Mouse (Mus musculus): Measurements from ENCODE around the gene Pdcd6. TPM values are rescaled to one million over a fixed set of nuclear protein-coding genes. Genes with fewer than 3 reads are reported as not detected.

The Pdcd6 gene
- 100 to 1,000 TPM in 1 of 2 experiments, 10 to 100 TPM in 1; 75.6 to 102 TPM for total RNA-seq (2023)

DNA sequence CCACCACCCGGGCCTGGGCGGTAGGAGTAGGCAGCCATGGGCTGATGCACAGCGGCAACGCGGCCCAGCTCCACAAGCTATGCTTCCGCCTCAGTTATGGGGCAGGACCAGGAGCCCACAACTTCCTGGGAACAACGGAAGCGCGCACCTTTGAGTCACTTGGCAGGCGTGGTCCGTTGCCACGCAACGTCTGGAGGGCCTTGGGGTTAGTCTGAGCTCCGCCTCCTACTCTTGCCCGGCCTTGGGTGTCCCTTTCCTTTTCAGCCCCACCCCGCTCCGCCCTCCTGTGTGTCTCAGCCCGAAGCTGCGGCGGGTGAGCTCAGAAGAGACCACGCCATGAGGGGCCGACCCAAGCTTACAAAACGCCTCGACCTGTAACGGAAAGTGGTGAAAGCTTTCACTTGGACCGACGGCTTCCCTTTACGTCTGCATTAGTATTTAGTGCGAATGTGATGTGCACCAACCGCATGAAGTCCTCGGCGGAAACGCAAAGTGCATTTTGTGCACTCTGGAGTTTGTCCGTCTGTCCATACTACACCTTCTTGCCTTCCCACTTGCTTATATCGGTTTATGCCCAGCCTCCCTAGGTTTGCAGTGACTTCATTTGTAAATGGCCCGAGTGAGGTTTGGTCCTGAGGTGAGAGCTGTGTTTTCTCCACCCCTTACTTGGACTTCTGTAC is at the start of gene Pdcd6:
Gene Pdcd6 (minus strand): TSS at position 411 of the 680 bp plus-strand sequence.

GRCm38 (mm10) chr13:74363859-74364235 is 46.5 kb upstream of the Pdcd6 start, which contains the start of gene Lrrc14b:
Lrrc14b (minus strand) TSS chr13:74364005.

DNA sequence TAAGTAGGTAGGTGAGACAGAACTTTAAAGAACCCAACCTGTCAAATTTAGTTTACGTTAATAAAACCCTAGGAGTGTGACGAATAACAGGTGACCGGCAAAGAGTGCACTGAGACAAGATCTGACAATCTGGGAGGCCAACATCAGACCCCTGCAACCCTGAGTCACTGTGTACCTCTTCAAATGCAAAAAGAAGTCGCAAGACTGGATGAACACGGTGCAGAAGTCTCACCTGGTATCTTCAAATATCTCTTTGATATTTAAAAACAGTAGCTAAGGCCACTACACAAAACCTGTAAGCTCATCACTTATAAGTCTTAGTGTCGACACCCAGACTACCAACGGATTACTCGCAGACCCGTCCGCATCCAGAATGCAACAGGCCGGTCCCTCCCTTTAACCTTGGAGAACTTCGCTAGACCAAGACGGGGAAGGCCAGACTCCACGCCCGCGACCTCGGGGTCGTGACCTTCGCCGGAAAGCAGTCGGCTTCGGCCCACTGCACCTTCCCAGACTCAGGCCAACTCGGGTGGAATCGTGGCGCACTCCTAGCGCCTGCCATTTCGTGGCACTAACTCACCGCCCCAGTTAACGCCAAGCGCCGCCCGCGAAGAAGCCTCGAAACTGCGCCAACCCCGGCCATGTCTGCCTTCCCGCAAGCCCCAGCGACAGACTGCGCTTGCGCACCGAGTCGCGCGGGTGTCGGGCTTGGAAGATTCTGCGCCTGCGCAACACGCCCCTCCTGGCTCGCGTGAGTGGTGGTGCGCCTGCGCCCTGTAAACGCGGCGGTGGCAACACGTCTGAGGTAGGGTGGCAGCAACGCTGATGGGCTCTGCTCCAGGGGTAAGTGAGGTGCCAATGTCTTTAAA is 32.4 kb upstream of the Pdcd6 start, which contains the start of the genes Sdha and Ccdc127:
Gene Sdha (minus strand): TSS at position 715 of the 869 bp plus-strand sequence.
Gene Ccdc127 (plus strand): TSS at position 744 of the 869 bp plus-strand sequence.

DNA sequence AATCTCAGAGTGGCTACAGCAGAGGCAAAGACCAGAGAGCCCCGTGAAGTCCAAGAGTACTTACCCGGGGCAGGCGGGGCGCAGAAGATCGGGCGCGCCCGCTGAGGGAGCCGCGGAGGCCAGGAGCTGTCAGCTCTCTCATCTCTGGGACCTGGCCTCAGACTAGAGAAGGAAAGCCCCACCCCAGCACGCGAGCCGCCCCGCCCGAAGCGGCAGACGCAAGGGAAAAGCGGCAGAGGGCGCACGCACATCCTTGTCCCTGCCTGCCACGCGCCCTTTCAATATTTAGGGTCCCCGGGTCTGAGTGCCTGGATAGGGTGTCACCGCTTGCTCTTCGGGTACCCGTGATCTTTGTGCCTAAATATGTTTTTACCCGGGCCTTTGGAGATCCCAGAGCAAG is 25.2 kb downstream of the Pdcd6 start, which contains the start of gene Ahrr:
Gene Ahrr (minus strand): TSS at position 165 of the 400 bp plus-strand sequence.

Other genes starting within 250 kb of the Pdcd6 start
- not detected for gene Slc9a3, start 196.1 kb downstream of the Pdcd6 start, total RNA-seq (2023)
- 10 to 100 TPM; 45.5 to 51.2 TPM for gene Exoc3, start 108.8 kb downstream of the Pdcd6 start, total RNA-seq (2023)
- gene Ahrr, start 25.2 kb downstream of the Pdcd6 start, total RNA-seq (2023), result under 1 TPM; 0.51 to 0.88 TPM
- gene Sdha, start 32.7 kb upstream of the Pdcd6 start, total RNA-seq (2023), result 10 to 100 TPM; 88.1 to 92.7 TPM
- gene Ccdc127, start 32.7 kb upstream of the Pdcd6 start, total RNA-seq (2023), result 10 to 100 TPM; 14.0 to 15.3 TPM
- not detected for gene Lrrc14b, start 46.4 kb upstream of the Pdcd6 start, total RNA-seq (2023)
- gene Zfp72, start 73.3 kb upstream of the Pdcd6 start, total RNA-seq (2023), result under 1 TPM; 0.15 to 0.49 TPM
- 1,000 to 10,000 TPM; 1,577 to 1,688 TPM for gene Ftl1-ps1, start 82.1 kb upstream of the Pdcd6 start, total RNA-seq (2023)
- gene Zfp825, start 176.4 kb upstream of the Pdcd6 start, total RNA-seq (2023), result 1 to 10 TPM; 7.1 to 7.7 TPM